Mouse (Mus musculus) MN1 (cell line): ENCODE results near the gene Ebf1.

Source experiments
- DNase-seq: peaks from one replicate; pipeline ENCODE4 v3.0.0-alpha.2; 2016; ENCODE audit warnings: low spot score

Gene Ebf1

DNA sequence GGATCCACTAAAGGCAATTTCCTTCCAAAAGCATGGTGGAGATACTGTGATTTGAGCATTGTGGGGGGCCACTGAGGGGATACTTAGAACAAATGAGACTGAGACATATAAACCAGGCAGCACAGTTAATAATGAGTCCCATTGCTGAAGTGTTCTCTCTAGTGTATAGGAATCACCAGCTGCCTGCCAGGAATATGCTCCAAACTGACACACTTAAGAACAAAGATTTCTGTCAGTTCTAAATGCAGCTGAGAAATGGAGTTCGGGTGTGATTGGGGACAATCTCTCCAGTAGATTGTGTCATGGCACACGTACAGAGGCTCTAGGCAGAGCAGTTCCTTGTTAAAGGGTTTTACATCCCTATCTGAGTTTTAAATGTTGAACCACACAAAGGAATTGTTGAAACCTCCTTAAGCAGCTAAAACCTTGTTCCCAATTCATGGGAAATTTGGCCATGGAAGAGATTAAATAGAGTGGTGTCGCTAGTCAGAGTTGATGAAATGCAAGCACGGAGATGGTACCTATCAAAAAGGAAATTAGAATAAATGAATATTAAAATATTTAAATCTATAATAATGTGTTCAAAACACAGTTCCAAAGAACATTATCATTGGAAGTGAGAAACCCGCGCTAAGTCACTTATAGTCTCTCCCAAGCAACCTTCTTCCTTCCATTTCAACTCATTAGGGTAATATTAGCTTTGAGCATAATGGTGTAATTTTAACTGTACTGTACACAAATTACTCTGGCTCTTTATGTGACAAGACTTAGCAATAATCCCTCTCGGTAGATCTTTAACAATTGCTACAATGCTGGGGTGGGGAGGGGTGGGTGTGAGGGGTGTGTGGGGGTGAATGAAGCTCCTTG is 438.9 kb downstream of the Ebf1 start:
- DNase-seq = no peak
